ENCODE assay signal across 7 mouse cellular contexts in the genomic region with DNA sequence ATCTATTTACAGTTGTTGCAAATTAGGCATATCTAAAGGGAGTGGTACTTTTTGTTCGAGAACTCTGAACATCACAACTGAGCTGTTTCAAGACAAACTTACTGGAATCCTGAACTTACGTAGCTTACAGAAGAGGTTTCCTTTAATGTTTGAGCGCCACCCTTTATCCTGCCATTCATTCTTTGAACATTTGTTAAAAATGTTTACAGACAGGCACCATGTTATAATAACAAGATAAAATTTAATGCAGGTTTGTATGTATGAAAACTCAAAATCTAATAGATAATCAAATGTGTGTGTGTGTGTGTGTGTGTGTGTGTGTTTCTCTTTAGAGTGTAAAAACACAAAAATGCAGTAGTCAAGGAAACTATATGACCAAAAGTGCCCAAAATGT. TPM values are rescaled to one million over a fixed set of nuclear protein-coding genes. Genes with fewer than 3 reads are reported as not detected.
A peak's percentile ranks its signal among the peaks of the same experiment; 100 is the strongest.
DNase-seq lines count a peak whose midpoint lies in the region; ATAC-seq lines count a peak whose summit lies in the region.

No protein-coding gene starts in this region.

- DNase-seq in left cerebral cortex, adult 18-20 months (ENCODE audit: low spot score in 2 of 2) = no peak
- no peak for DNase-seq in thymus, postnatal 14 days

- peaks cover 22% of the 10 kb centered on the region for H3K36me3 ChIP-seq in megakaryocyte, embryonic 14.5 days (replicated peaks; ENCODE audit: low read length)
- H3K36me3 ChIP-seq in forebrain, embryonic 12.5 days (replicated peaks) = no peaks in the 10 kb centered on the region
- H3K36me3 ChIP-seq in limb, embryonic 15.5 days = no peaks in the 10 kb centered on the region
- H3K36me3 ChIP-seq in stomach, embryonic 16.5 days (ENCODE audit: control insufficient read depth, insufficient read depth, low read length) = no peaks in the 10 kb centered on the region

- H3K27me3 ChIP-seq in megakaryocyte, embryonic 14.5 days (replicated peaks) = no peaks in the 10 kb centered on the region
- no peaks in the 10 kb centered on the region for H3K27me3 ChIP-seq in forebrain, embryonic 12.5 days
- H3K27me3 ChIP-seq in limb, embryonic 15.5 days = no peaks in the 10 kb centered on the region
- no peaks in the 10 kb centered on the region for H3K27me3 ChIP-seq in stomach, embryonic 16.5 days (ENCODE audit: control insufficient read depth, insufficient read depth, low read length)

- peak overlapping the region; percentile 75; the same call in 1 of the 2 replicates for H3K9ac ChIP-seq in forebrain, embryonic 12.5 days
- H3K9ac ChIP-seq in limb, embryonic 15.5 days = no peak overlapping the region
- H3K9ac ChIP-seq in stomach, embryonic 16.5 days (ENCODE audit: low read length) = 0 out of 2 replicates have a peak overlapping the region, but pooled peaks have one; percentile 57

- H3K4me2 ChIP-seq in forebrain, embryonic 12.5 days = peak overlapping the region; percentile 82
- peak overlapping the region; percentile 83 for H3K4me2 ChIP-seq in limb, embryonic 15.5 days
- H3K4me2 ChIP-seq in stomach, embryonic 16.5 days (ENCODE audit: low read depth, low read length) = peak overlapping the region; percentile 59

- no peak for ATAC-seq in megakaryocyte, adult 5-6 weeks (ENCODE audit: poor library complexity, severe bottlenecking)
- peak; percentile 15 for ATAC-seq in forebrain, embryonic 12.5 days (ENCODE audit: low FRiP score)
- ATAC-seq in limb, embryonic 15.5 days (ENCODE audit: insufficient number of reproducible peaks, low FRiP score, low TSS enrichment, low read depth) = no peak
- ATAC-seq in stomach, embryonic 16.5 days (ENCODE audit: insufficient read depth, low FRiP score) = no peak

- peaks cover 4% of the 10 kb centered on the region; the same call in 1 of the 2 replicates for H3K9me3 ChIP-seq in megakaryocyte, embryonic 14.5 days
- H3K9me3 ChIP-seq in forebrain, embryonic 12.5 days = no peaks in the 10 kb centered on the region
- H3K9me3 ChIP-seq in limb, embryonic 15.5 days = no peaks in the 10 kb centered on the region
- H3K9me3 ChIP-seq in stomach, embryonic 16.5 days (replicated peaks; ENCODE audit: control insufficient read depth, low read length) = no peaks in the 10 kb centered on the region

- WGBS in forebrain, embryonic 12.5 days = 26% methylated on average over 3 of the region's 3 CpGs
- WGBS in limb, embryonic 15.5 days = 18% methylated on average over 3 of the region's 3 CpGs
- WGBS in stomach, embryonic 16.5 days = 24% methylated on average over 3 of the region's 3 CpGs

- peak overlapping the region; percentile 51 for H3K27ac ChIP-seq in forebrain, embryonic 12.5 days
- H3K27ac ChIP-seq in limb, embryonic 15.5 days = peak overlapping the region; percentile 47; the same call in 1 of the 2 replicates
- H3K27ac ChIP-seq in stomach, embryonic 16.5 days (ENCODE audit: low read length) = no peak overlapping the region

- peak overlapping the region; percentile 98 for H3K4me3 ChIP-seq in megakaryocyte, embryonic 14.5 days (replicated peaks)
- H3K4me3 ChIP-seq in forebrain, embryonic 12.5 days (replicated peaks) = peak overlapping the region; percentile 78
- peak overlapping the region; percentile 91 for H3K4me3 ChIP-seq in limb, embryonic 15.5 days
- peak overlapping the region; percentile 93 for H3K4me3 ChIP-seq in stomach, embryonic 16.5 days (replicated peaks; ENCODE audit: low read length)

- H3K4me1 ChIP-seq in megakaryocyte, embryonic 14.5 days = peaks cover 25% of the 10 kb centered on the region
- peaks cover 20% of the 10 kb centered on the region for H3K4me1 ChIP-seq in forebrain, embryonic 12.5 days
- peaks cover 7% of the 10 kb centered on the region; the same call in 1 of the 2 replicates for H3K4me1 ChIP-seq in limb, embryonic 15.5 days
- H3K4me1 ChIP-seq in stomach, embryonic 16.5 days (ENCODE audit: control insufficient read depth, insufficient read depth, low read length) = peaks cover 10% of the 10 kb centered on the region; the same call in 1 of the 2 replicates

RNA-seq across cellular contexts. Expression of a gene that starts 0.5 kb away (rescaled TPM):
- 1.3 and 1.8 TPM in 2 replicates for polyA plus RNA-seq in megakaryocyte, embryonic 14.5 days (2012; ENCODE audit: insufficient read depth, low replicate concordance)
- 25.0 and 28.6 TPM in 2 replicates for total RNA-seq in megakaryocyte, adult 5-6 weeks (2015)
- total RNA-seq in megakaryocyte, adult 5-6 weeks (2017) = 26.3 and 36.5 TPM in 2 replicates
- polyA plus RNA-seq in forebrain, embryonic 12.5 days (2016; fragmentation: Nextera tagmentation; extraction: Ambion mirVana) = 31.7 and 34.6 TPM in 2 replicates
- 19.0 and 20.3 TPM in 2 replicates for polyA plus RNA-seq in limb, embryonic 15.5 days (2015; fragmentation: Nextera tagmentation; extraction: Ambion mirVana)
- polyA plus RNA-seq in stomach, embryonic 16.5 days (2015; fragmentation: Nextera tagmentation; extraction: Ambion mirVana) = 18.8 and 20.3 TPM in 2 replicates
- 10 to 100 TPM; 49.1 to 52.0 TPM for total RNA-seq in left cerebral cortex, adult 18-20 months (2021)
